Mouse (Mus musculus) lung, postnatal 0 days (tissue): Measurements from ENCODE around the gene Rmi2. TPM values are rescaled to one million over a fixed set of nuclear protein-coding genes. Genes with fewer than 3 reads are reported as not detected.

Experiments used
- ATAC-seq: fragments of 200-750 bp; cut with Nextera tagmentation; 2 replicates; pipeline ENCODE4 v1.8.0; 2017; ENCODE audit warnings: moderate library complexity
- DNase-seq: peaks from one replicate; pipeline ENCODE4 v3.0.0-alpha.2; 2016; ENCODE audit warnings: low spot score
- H3K27ac ChIP-seq: fragments of 300-500 bp; sonication (generic); 2 replicates; pipeline ENCODE4 v1.5.1; 2014; ENCODE audit warnings: antibody characterized with exemption, mild to moderate bottlenecking, low read length, mixed read lengths
- H3K27me3 ChIP-seq: fragments of 300-500 bp; sonication (generic); replicated peaks from 2 replicates; pipeline ENCODE4 v1.6.1; 2014; ENCODE audit warnings: low read length, mixed read lengths; ENCODE audit not compliant: insufficient read depth
- H3K36me3 ChIP-seq: fragments of 300-500 bp; sonication (generic); 2 replicates; pipeline ENCODE4 v1.6.1; 2014; ENCODE audit warnings: low read length, mixed read lengths; ENCODE audit not compliant: insufficient read depth
- H3K4me1 ChIP-seq: fragments of 300-500 bp; sonication (generic); 2 replicates; pipeline ENCODE4 v1.6.1; 2014; ENCODE audit warnings: antibody characterized with exemption, low read depth, low read length, mixed read lengths; ENCODE audit not compliant: insufficient read depth
- H3K4me2 ChIP-seq: fragments of 300-500 bp; sonication (generic); replicated peaks from 2 replicates; pipeline ENCODE4 v1.6.1; 2014; ENCODE audit warnings: low read depth, mild to moderate bottlenecking, low read length, moderate library complexity, mixed read lengths
- H3K4me3 ChIP-seq: fragments of 300-500 bp; sonication (generic); 2 replicates; pipeline ENCODE4 v1.5.1; 2014; ENCODE audit warnings: low read depth, low read length
- H3K9ac ChIP-seq: fragments of 300-500 bp; sonication (generic); replicated peaks from 2 replicates; pipeline ENCODE4 v1.6.1; 2014; ENCODE audit warnings: low read depth, mild to moderate bottlenecking
- H3K9me3 ChIP-seq: fragments of 300-500 bp; sonication (generic); 2 replicates; pipeline ENCODE4 v1.6.1; 2016; ENCODE audit warnings: low read length, mixed read lengths
- CTCF ChIP-seq: IDR thresholded peaks from 2 replicates; pipeline ENCODE4 v1.5.1; 2016; ENCODE audit warnings: antibody characterized with exemption, mild to moderate bottlenecking
- EP300 ChIP-seq: IDR thresholded peaks from 2 replicates; pipeline ENCODE4 v1.6.1; 2016; ENCODE audit warnings: antibody characterized with exemption, mild to moderate bottlenecking, control low read depth
- WGBS: fragments of 180-500 bp; shearing (Covaris S2); extraction: QIAGEN DNeasy Blood & Tissue Kit; methylation state at CpG from one replicate; pipeline ENCODE4 v1.1.7; 2014; 5-methylcytosine and 5-hydroxymethylcytosine counted together
- polyA plus RNA-seq: library from polyadenylated mRNA; unstranded; fragments of >200 nt; fragmentation: Nextera tagmentation; extraction: Ambion mirVana; gene quantifications from 2 replicates; pipeline ENCODE4 v1.2.1, GENCODE M21; 2015

Rmi2 gene
- polyA plus RNA-seq, 1 experiment from 2014 or later = 0.44 TPM

GRCm38 (mm10) chr16:10824536-10824935 lies 10.3 kb upstream of the Rmi2 start:
- DNase-seq = no peak
- 0 out of 2 replicates have a peak, but pooled peaks cover 4% of the 10 kb centered on the region for H3K27me3 ChIP-seq
- H3K9ac ChIP-seq = no peak overlapping the region
- H3K36me3 ChIP-seq = no peaks in the 10 kb centered on the region
- H3K9me3 ChIP-seq = no peaks in the 10 kb centered on the region
- no peaks in the 10 kb centered on the region for H3K4me1 ChIP-seq
- H3K4me2 ChIP-seq = no peak overlapping the region
- H3K4me3 ChIP-seq = no peak overlapping the region
- no peak for ATAC-seq
- no peak for TF ChIP-seq CTCF
- no peak for TF ChIP-seq EP300
- no peak overlapping the region for H3K27ac ChIP-seq
- 78% methylated on average over 1 of the region's 1 CpGs for WGBS

- TF ChIP-seq EP300 (no peak), CTCF (no peak)
- Histone ChIP-seq H3K4me3 (no peak overlapping the region), H3K36me3 (no peaks in the 10 kb centered on the region), H3K9me3 (no peaks in the 10 kb centered on the region), H3K27me3 (0 out of 2 replicates have a peak, but pooled peaks cover 4% of the 10 kb centered on the region), H3K4me1 (no peaks in the 10 kb centered on the region), H3K27ac (no peak overlapping the region), H3K9ac (no peak overlapping the region), H3K4me2 (no peak overlapping the region)
- WGBS = 77% methylated on average over 4 of the region's 4 CpGs
- DNase-seq (no peak), ATAC-seq (no peak)
Observed at GRCm38 (mm10) chr16:10825840-10826239, 9.0 kb upstream of the Rmi2 start.

GRCm38 (mm10) chr16:10827269-10827668 lies 7.6 kb upstream of the Rmi2 start:
- no peak overlapping the region for H3K27ac ChIP-seq
- H3K27me3 ChIP-seq = 0 out of 2 replicates have a peak, but pooled peaks cover 4% of the 10 kb centered on the region
- DNase-seq (no peak), ATAC-seq (no peak)
- TF ChIP-seq EP300 (no peak), CTCF (no peak)
- no peaks in the 10 kb centered on the region for H3K36me3 ChIP-seq
- H3K4me3 ChIP-seq = no peak overlapping the region
- WGBS = 88% methylated on average over 9 of the region's 9 CpGs
- H3K4me1 ChIP-seq = no peaks in the 10 kb centered on the region
- H3K4me2 ChIP-seq = no peak overlapping the region
- no peaks in the 10 kb centered on the region for H3K9me3 ChIP-seq
- no peak overlapping the region for H3K9ac ChIP-seq

- no peak overlapping the region for H3K27ac ChIP-seq
- H3K4me3 ChIP-seq = no peak overlapping the region
- 0 out of 2 replicates have a peak, but pooled peaks cover 4% of the 10 kb centered on the region for H3K27me3 ChIP-seq
- H3K9ac ChIP-seq = no peak overlapping the region
- ATAC-seq = no peak
- no peaks in the 10 kb centered on the region for H3K9me3 ChIP-seq
- DNase-seq = no peak
- no peak overlapping the region for H3K4me2 ChIP-seq
- 78% methylated on average over 7 of the region's 7 CpGs for WGBS
- no peak for TF ChIP-seq EP300
- TF ChIP-seq CTCF = no peak
- H3K36me3 ChIP-seq = no peaks in the 10 kb centered on the region
- no peaks in the 10 kb centered on the region for H3K4me1 ChIP-seq
Observed at GRCm38 (mm10) chr16:10827766-10828460, 6.9 kb upstream of the Rmi2 start.

GRCm38 (mm10) chr16:10828461-10828805 lies 6.4 kb upstream of the Rmi2 start:
- TF ChIP-seq CTCF (no peak), EP300 (no peak)
- Histone ChIP-seq H3K27me3 (0 out of 2 replicates have a peak, but pooled peaks cover 4% of the 10 kb centered on the region), H3K4me1 (no peaks in the 10 kb centered on the region), H3K4me3 (no peak overlapping the region), H3K27ac (no peak overlapping the region), H3K9ac (no peak overlapping the region), H3K4me2 (no peak overlapping the region), H3K9me3 (no peaks in the 10 kb centered on the region), H3K36me3 (no peaks in the 10 kb centered on the region)
- DNase-seq (no peak), ATAC-seq (no peak)
- WGBS = 58% methylated on average over 4 of the region's 4 CpGs

- Histone ChIP-seq H3K9ac (no peak overlapping the region), H3K4me2 (peak overlapping the region; percentile 95), H3K9me3 (no peaks in the 10 kb centered on the region), H3K4me1 (peaks cover 10% of the 10 kb centered on the region; the same call in 1 of the 2 replicates), H3K27me3 (no peaks in the 10 kb centered on the region), H3K36me3 (no peaks in the 10 kb centered on the region), H3K4me3 (peak overlapping the region; percentile 65), H3K27ac (no peak overlapping the region)
- 5% methylated on average over 12 of the region's 12 CpGs for WGBS
- TF ChIP-seq CTCF (no peak), EP300 (no peak)
- no peak for ATAC-seq
- no peak for DNase-seq
Observed at GRCm38 (mm10) chr16:10834542-10834910, 333 bp upstream of the Rmi2 start.

GRCm38 (mm10) chr16:10836388-10836787 lies 1.5 kb downstream of the Rmi2 start:
- no peaks in the 10 kb centered on the region for H3K27me3 ChIP-seq
- WGBS = 95% methylated on average over 3 of the region's 3 CpGs
- no peak overlapping the region for H3K9ac ChIP-seq
- DNase-seq = no peak
- H3K36me3 ChIP-seq = no peaks in the 10 kb centered on the region
- TF ChIP-seq EP300 (no peak), CTCF (no peak)
- H3K4me2 ChIP-seq = no peak overlapping the region
- no peak overlapping the region for H3K27ac ChIP-seq
- ATAC-seq = no peak
- H3K4me3 ChIP-seq = no peak overlapping the region
- H3K9me3 ChIP-seq = no peaks in the 10 kb centered on the region
- H3K4me1 ChIP-seq = peaks cover 10% of the 10 kb centered on the region; the same call in 1 of the 2 replicates
